Mouse (Mus musculus) NIH3T3 (cell line): ENCODE data around the gene Dvl1.

Experiments used
- DNase-seq: peaks from one replicate; pipeline ENCODE4 v3.0.0-alpha.2; 2012; ENCODE audit warnings: low read depth

Dvl1 gene

GRCm38 (mm10) chr4:155840076-155841002 lies 6.9 kb upstream of the Dvl1 start:
- peak; percentile 60 for DNase-seq

- peak; percentile 84 for DNase-seq
Measured at GRCm38 (mm10) chr4:155841003-155841454, 6.2 kb upstream of the Dvl1 start.

DNA sequence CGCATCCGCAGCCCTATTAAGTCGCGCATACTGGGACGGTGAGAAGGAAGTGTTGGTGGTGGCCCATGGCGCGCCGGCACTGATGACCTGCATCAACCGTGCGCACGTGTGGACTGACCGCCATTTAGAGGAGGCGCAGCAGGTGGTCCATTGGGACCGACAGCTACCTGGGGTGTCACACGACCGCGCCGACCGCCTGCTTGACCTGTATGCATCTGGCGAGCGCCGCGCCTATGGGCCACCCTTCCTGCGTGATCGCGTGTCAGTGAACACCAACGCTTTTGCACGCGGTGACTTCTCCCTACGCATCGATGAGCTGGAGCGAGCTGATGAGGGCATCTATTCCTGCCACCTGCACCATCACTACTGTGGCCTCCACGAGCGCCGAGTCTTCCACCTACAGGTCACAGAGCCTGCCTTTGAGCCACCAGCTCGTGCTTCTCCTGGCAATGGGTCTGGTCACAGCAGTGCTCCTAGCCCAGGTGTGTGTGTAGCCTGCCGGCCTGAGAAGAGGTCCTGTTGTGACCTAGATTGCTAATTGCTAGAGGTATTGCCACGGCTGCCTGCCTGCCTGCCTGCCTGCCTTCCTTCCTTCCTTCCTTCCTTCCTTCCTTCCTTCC lies 5.4 kb upstream of the Dvl1 start:
- DNase-seq = no peak

DNA sequence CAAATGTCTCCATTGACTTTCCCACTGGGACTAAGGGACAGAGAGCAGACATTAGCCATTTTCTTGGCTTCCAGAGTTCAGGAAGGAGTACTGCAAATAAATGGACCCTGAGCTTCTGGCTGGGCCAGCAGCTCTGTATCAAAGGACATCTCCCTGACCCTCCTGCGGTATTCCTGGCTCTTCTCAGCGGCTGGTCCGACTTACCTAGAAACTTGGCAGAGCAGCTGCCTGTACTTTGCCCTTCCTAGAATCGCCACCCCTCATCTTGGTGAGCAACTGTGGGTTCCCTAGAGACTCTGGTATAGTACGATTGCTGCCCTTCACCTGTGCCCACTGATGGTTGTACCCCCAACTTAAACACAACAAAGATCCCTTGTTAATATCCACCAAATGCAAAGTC lies 4.0 kb upstream of the Dvl1 start:
- DNase-seq = no peak

GRCm38 (mm10) chr4:155847591-155848352 lies 570 bp downstream of the Dvl1 start:
- peak; percentile 46 for DNase-seq

DNA sequence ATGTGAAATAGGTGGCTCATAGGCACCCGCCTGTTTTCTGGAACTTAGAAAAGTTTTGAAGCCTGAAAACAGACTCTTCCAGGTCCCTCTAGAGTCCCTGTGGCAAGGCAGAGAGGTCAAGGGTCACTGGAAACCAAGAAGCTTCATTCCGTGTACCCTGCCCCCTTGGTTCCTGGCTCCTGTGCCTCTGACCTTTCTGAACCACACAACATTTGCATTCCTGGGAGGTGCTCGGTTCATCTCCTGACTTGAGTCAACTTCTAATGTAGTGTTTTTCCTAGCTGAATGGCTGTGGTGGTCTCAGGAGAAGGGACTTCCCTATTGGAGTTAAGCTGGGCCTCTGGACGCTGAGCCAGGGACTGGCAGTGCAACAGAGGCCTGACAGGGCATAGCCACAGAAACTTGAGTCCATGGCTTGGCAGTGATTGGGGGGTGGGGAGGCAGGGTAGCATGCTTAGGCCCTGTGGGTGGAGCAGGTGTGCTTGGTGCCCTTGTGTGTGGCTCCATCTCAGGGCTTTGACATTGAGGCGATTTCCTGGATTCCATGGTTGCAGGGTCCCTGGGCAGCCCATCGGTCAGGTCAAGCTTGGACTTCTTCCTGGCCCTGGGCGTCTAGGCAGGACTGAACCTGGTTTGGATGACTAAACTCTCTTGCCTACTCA lies 1.4 kb downstream of the Dvl1 start:
- no peak for DNase-seq

DNA sequence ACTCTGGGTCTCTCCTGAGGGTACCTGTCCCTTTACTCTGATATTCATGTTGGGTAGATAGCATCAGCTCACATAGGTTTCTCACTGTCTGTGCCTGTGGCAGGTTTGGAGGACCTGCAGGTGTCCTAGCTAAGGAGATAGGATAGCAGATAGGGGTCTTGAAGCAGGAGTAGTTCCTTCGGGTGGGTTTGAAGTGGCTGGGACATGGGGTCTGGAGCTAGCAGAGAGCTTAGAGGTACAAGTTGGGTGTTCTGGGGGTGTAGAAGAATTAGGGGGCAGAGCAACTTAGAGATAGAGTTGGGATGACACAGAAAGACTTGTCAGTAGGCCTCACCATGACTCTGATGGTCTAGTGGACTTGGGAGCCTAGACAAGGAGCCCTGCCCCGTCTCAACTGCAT lies 2.2 kb downstream of the Dvl1 start:
- DNase-seq = no peak

GRCm38 (mm10) chr4:155849792-155850451 lies 2.7 kb downstream of the Dvl1 start:
- no peak for DNase-seq

- peak; percentile 32 for DNase-seq
Measured at GRCm38 (mm10) chr4:155851368-155851767, 4.2 kb downstream of the Dvl1 start.

DNA sequence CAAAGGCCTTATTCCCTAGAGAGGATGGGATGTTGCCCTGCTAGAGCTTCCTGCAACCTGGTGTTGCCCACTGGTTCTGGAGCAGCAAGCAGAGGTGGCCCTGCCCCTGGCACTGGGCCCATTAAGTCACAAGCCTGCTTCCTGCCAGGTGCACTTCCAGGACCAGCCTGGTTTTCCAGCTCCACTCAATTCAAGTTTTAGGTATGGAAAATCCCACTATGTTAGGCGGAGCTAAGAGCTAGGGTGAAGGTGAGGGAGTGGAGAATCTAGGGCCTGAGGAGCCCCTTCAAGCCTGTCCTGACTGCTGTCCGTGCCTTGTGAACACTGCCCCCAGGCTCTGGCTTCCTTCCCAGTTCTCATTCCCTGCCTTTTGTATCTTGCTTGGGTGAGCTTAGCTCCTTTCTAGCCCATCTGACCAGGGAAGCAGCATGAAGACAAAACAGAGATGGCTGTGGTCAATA lies 4.8 kb downstream of the Dvl1 start:
- no peak for DNase-seq

DNA sequence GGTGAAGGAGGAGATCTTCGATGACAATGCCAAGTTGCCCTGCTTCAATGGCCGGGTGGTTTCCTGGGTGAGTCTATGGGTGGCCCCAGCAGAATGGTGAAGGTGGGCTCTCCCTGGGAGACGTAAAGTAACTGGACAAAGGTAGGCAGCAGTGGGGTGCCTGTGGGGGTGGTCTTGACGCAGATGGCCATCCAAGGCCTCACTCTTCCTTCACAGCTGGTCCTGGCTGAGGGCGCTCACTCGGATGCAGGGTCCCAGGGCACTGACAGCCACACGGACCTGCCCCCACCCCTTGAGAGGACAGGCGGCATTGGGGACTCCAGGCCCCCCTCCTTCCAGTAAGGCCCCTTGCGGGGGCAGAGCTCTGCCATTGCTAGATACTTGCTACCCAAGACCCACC lies 6.2 kb downstream of the Dvl1 start:
- no peak for DNase-seq

DNA sequence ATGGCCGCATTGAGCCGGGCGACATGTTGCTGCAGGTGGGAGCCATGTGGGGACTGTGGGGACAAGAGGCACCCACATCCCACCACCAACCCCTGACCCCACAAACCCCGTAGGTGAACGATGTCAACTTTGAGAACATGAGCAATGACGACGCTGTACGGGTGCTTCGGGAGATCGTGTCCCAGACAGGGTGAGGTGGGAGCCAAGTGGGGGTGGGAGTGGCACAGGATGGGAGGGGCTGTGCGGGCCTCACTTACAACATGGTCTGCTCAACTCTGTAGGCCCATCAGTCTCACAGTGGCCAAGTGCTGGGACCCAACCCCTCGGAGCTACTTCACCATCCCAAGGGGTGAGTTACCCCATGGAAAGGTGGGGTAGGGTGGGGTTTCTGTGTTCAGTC lies 7.8 kb downstream of the Dvl1 start:
- no peak for DNase-seq

DNA sequence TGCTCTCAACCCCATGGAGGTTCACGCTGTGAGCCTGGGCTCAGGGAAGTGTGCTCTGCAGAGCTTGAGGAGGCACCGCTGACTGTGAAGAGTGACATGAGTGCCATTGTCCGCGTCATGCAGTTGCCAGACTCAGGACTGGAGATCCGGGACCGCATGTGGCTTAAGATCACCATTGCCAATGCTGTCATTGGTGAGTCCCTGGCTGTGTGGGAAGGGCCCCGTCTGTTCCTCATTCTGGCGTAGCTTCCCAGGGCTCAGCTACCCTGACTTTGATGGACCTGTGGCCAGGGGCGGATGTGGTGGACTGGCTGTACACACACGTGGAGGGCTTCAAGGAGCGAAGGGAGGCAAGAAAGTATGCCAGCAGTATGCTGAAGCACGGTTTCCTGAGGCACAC lies 8.9 kb downstream of the Dvl1 start:
- DNase-seq = no peak

- DNase-seq = no peak
Measured at GRCm38 (mm10) chr4:155856881-155857280, 9.7 kb downstream of the Dvl1 start.

DNA sequence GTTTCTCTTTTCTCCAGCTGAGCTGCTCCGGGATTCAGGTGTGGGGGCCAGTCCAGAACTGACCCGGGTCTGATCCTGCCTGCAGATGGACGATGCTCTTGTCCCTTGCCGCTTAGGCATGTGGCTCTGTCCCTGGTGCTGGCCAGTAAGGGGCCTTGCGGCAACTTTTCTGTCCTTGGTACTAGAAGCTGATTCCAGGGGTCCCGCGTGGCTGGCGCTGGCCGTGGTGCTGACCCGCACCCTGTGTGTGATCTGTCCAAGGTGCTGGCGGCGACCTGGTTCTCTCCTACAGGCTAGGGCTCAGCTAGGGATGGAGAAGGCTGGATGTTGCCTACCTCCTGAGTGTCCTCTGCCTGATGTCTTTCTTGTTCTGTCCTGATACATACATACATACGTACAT lies 12.1 kb downstream of the Dvl1 start:
- no peak for DNase-seq

DNA sequence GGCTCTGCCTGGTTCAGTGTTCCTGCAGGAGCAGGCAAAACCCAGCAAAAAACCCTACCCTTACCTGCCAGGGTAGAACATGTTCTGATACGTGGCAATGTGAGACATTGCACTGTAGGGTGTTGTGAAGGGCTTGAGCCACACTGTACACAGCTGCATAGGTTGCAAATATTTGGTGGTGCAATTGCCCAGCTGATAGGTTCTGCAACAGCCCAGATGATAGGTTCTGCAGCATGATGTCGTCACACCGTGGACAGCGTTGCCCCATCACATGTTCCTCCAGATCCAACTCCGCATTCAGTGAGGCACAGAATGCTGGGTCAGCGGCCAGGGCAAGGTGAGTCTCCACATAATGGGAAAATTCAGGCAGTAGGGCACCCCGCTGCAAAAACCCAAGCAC lies 14.6 kb downstream of the Dvl1 start:
- DNase-seq = no peak

- DNase-seq = no peak
Measured at GRCm38 (mm10) chr4:155863001-155863400, 15.8 kb downstream of the Dvl1 start, which contains the start of gene Tas1r3. Tas1r3 (minus strand) TSS chr4:155863362.

DNA sequence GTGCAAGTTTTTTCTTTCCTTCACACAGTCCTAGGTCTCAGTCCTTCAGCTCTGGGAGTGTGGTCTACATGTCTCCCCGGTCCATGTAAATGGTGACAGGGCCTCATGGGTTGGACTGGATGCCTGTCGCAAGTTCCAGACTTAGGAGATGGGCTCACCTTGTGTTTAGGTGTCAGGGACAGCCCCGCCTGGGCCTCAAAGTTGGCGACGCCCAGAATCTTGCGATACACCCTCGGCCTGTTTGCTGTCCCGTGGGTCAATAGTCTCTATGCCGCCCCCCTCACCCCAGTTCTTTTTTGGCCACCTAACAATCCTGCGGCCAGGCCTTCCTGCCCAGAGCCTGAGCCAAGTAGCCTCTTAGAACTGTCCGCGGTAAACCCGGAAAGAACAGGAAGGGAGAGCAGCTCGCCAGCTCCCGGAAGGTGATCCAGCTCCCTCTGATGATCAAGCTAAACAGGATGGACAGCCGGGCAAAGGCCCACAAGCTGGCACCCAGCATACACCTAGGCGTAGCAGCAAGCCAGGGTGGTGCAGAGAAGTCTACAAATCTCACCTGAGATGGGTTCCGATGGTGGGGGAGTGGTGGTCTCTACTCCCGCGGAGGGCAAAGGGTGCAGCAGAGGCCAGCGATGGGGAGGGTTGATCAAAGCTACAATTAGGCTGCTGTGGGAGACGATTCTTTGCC lies 21.6 kb downstream of the Dvl1 start:
- DNase-seq = peak; percentile 49

GRCm38 (mm10) chr4:155869317-155870033 lies 22.3 kb downstream of the Dvl1 start, which contains the start of the genes Cptp and Ints11:
Cptp (minus strand) TSS chr4:155869440.
Ints11 (plus strand) TSS chr4:155869546.
- peak; percentile 96 for DNase-seq

- peak; percentile 42 for DNase-seq
Measured at GRCm38 (mm10) chr4:155871404-155871803, 24.2 kb downstream of the Dvl1 start.
